Mouse (Mus musculus) left cerebral cortex, adult 9 months (tissue): ENCODE data around the gene Krt20.
A peak's percentile ranks its signal among the peaks of the same experiment; 100 is the strongest.

Source experiments
- DNase-seq, 2 experiments: peaks; one replicate each; pipeline ENCODE4 v3.0.0; 2022; ENCODE audit warnings: low spot score in 2 of 2

Gene Krt20

DNA sequence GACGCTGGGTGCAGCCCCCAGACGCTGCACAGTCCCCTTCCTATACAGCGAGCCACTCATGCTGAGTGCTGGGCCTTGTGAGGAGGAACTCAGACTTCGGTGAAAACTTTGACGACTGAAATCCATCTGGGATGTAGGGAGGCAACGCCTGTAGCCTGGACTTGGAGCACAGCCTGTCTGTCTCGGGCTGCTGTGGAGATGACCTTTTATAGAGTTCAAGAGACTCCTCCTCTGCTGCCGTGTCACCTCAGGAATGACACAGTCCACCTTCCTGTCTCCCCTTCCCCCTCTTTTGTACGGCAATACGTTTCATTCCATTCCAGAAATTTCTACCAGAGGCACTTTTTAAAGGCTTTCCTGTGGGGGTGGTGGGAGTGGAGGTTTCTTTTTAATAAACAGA is at the start of gene Krt20:
TSS of gene Krt20 (minus strand) at position 179 of the 400 bp plus-strand sequence.
- no peak for DNase-seq

- no peak for DNase-seq
Observed at GRCm38 (mm10) chr11:99474981-99475380, 37.0 kb upstream of the Krt20 start.

- no peak for DNase-seq
Observed at GRCm38 (mm10) chr11:99473433-99473832, 35.5 kb upstream of the Krt20 start.

GRCm38 (mm10) chr11:99472405-99472804 is 34.5 kb upstream of the Krt20 start:
- DNase-seq = no peak

- DNase-seq = no peak
Observed at GRCm38 (mm10) chr11:99471946-99472345, 34.0 kb upstream of the Krt20 start.

DNA sequence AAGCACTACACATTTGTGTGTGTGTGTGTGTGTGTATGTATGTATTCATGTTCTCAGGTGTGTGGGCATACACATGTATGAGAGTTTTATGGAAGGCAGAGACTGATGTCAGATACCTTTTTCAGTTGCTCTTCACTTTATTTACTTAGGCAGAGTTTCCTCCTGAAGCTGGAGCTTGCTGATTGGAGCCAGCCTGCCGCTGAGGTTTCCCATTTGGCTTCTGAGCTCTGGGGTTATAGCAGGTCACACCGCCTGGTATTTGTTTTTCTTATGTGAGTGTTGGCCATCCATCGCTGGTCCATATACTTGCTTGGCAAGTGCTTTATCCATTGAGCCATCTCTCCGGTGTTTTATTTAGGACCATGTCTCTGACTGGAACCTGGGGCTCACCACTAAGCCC is 31.3 kb upstream of the Krt20 start:
- no peak for DNase-seq

DNA sequence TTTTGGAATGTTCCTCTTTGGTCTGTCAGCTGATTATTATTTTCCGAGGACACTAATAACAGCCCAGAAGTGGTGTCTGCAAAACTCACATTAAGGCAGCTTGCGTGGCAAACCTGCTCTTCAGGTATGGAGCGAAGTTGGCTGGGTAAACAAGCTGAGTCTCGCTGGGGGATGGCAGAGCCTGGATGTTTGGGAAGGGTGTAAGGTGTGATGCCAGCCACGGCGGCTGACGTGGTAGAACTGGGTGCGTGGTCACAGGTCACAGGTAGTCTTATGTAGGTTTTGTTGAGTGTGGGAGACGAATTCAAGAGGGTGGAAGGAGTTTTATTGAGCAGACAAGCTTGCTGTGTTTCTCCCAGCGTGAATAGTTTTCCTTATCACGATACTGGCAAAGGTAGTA is 30.6 kb upstream of the Krt20 start:
- DNase-seq = no peak

GRCm38 (mm10) chr11:99466316-99466715 is 28.4 kb upstream of the Krt20 start:
- peak in 1 of 2 experiments; percentile 59 for DNase-seq

DNA sequence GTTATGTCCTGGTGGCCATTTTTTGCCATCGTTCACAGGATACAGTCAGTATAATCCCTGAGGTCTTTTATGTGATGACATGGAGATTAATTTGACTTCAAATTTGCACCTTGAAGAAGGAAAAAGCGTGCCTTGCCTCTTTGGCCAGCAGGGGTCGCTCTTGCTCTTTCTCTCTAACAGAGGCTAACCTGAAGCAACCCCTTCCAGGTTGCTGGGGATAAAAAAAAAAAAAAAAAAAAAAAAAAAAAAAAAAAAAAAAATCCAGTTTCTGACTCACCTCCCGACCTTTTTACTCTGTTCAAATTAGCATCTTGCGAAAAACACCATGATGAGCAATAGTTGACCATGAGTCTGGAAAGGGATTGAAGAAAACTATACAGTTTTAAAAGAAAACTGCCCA is 26.9 kb upstream of the Krt20 start:
- peak in 1 of 2 experiments; percentile 86 for DNase-seq

- peak in 1 of 2 experiments; percentile 76 for DNase-seq
Observed at GRCm38 (mm10) chr11:99463155-99463554, 25.2 kb upstream of the Krt20 start.

DNA sequence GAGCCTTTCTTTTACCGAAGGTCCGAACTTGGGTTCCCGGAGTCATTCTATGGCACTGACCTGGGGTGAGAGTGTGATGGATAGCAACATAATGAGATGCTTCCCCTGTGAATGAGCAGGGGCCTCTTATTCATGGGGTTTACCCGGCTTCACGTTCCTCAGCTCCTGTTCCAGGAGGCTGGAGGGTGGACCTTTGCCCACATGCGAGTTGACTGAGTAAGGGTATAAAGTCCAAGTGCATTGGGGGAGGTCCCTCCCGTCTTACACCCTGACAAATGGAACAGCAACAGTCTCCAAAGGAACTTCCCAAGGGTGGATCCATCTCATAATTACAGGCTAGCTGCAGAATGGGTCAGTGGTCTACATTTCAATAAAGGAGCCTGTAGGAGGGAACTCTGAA is 23.8 kb upstream of the Krt20 start:
- DNase-seq = no peak

- no peak for DNase-seq
Observed at GRCm38 (mm10) chr11:99458887-99459286, 20.9 kb upstream of the Krt20 start.

DNA sequence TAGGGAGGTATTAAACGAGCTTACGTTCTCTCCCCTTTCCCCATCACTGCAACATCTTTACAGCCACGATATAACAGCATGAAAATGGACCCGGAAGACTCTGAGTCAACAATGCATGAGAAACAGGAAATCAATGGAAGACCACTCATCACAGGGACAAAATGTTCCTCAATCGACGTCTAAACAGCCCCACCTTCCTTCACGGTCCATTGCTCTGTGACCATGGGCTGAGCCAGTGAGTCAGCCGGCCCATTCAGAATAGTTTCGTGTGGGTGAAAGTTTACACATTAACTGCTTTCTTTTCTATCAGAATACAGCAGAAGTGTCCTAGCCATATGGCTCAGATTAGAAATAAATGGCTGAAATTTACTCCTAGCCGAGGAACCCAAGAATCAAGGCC is 16.8 kb upstream of the Krt20 start:
- no peak for DNase-seq

GRCm38 (mm10) chr11:99454044-99454443 is 16.1 kb upstream of the Krt20 start:
- no peak for DNase-seq

DNA sequence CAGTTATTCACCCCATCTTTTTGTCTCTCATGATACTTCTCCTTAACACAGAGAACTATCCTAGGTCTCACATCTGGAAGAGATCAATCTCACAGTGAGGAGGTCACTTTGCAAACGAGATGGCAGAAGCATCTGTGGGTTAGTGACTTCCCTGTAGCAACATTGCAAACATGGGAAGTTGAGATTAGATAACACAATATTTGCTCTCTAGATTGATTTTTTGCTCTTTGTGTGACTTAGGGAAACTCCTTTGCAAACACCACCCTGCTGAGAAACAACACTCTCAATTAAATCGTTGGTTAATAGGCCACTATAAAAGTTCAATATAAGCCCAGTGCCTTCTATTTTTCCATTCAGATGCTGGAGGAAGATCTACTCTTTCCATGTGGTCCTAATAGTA is 10.8 kb upstream of the Krt20 start:
- DNase-seq = no peak

DNA sequence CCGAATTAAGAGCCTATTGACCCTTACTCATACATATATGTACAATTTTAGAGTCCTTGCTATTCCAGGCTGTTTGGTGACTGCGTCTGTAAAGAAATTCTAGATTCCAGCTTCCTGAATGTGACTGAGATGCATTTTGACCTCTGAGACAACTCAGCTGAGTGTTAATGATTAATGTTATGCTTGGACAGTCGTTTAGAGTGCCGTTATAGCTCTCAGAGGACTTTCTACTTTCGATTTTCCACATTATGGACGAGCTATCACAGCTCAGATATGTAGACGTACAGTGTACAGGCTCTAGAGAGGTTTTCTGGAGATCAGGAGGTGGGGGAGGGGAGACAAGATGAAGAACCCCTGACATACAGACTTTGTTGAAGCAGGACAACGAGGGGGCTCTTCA is 3.3 kb upstream of the Krt20 start:
- DNase-seq = no peak

DNA sequence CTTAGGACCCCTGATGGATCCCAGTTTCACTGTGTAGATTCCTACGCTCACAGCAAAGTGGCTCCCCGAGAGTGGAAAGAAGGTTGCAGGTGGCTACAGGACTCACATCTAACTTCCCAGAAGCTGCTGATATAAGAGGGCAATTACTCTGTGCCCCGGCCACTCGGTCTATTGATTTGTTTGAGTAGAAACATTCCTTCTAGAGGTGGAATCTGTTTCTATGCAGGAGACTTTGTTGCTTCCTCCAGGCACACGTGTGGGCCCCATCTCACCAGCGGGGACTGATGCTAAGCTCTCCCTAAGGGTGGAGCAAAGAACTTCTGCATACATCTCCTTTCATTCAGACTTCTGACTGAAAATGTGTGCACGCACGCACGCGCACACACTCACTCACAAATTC is 1.5 kb upstream of the Krt20 start:
- DNase-seq = no peak

GRCm38 (mm10) chr11:99436625-99437024 is 1.3 kb downstream of the Krt20 start:
- DNase-seq = no peak

- peak in 1 of 2 experiments; percentile 20 for DNase-seq
Observed at GRCm38 (mm10) chr11:99430670-99431069, 7.3 kb downstream of the Krt20 start.

GRCm38 (mm10) chr11:99422159-99422558 is 15.8 kb downstream of the Krt20 start, which contains the start of gene Krt12:
Gene Krt12 (minus strand): TSS chr11:99422259.
- no peak for DNase-seq

GRCm38 (mm10) chr11:99420586-99420985 is 17.4 kb downstream of the Krt20 start:
- peak in 1 of 2 experiments; percentile 10 for DNase-seq

DNA sequence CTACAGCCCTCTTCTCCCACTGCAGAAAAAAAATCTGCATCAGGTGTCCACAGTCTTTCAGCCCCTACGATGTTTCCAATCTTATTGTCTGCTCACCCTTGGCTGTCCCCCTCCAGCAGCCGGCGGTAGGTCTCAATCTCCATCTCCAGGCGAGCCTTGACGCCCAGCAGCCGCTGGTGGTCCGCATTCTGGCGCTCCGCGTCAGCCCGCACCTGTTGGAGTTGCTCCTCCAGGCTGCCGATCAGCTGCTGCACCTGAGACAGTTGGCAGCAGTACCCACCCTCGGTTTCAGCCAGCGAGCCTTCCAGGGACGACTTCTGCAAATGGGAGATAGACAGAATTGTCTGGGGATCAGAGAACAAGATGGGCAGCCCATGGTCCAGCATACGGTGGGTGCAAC is 20.1 kb downstream of the Krt20 start:
- DNase-seq = peak in 1 of 2 experiments; percentile 10

GRCm38 (mm10) chr11:99416902-99417301 is 21.0 kb downstream of the Krt20 start:
- peak; percentile 76 to 81 for DNase-seq

- no peak for DNase-seq
Observed at GRCm38 (mm10) chr11:99414463-99415147, 23.3 kb downstream of the Krt20 start.
